Mouse (Mus musculus) heart, adult 18-20 months (tissue): ENCODE measurements around the gene Pinlyp. TPM values are rescaled to one million over a fixed set of nuclear protein-coding genes. Genes with fewer than 3 reads are reported as not detected.

Experiments used
- DNase-seq, 2 experiments: peaks; one replicate each; pipeline ENCODE4 v3.0.0; 2021 to 2022; ENCODE audit warnings: mixed read lengths in 1 of 2
- long read RNA-seq, 2 experiments: library from polyadenylated mRNA; stranded (forward); transcript quantifications; one replicate each; pipeline ENCODE4 v2.0.0; 2021
- total RNA-seq, 2 experiments: library from RNA; stranded (reverse); gene quantifications; 2 replicates each; pipeline ENCODE4 v1.2.3; 2021

The Pinlyp gene
- not detected for total RNA-seq
- long read RNA-seq, experiment 1 = 0 reads
- long read RNA-seq, experiment 2 = 0 reads

DNA sequence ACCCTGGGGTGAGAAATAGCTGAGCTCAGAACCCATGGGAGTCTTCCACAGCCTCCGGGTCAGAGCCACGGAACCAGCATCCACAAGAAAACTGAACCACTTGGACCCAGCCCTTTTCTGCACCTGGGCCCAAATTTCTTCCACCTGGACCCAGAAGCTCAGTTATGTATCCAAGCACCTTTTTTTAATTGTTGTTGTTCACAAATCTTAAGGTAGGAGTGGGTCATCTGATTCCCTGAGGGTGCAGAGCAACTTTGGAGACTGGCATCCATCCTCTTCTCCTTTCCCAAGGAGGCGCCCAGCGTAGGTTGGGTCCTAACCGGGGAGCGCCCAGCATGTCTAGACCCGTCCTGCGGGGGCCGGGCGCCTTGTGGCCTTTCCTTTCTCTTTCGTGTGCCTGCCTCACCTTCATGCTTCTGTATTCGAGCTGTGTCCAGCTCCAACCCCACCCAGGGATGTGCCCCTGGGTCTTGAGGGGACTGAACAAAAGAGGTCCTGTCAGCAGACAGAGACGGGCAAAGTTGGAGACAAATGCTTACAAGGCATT is at the start of gene Pinlyp, which contains the start of gene Xrcc1:
Gene Pinlyp (minus strand): TSS at position 51 of the 547 bp plus-strand sequence.
Gene Xrcc1 (plus strand): TSS at position 222 of the 547 bp plus-strand sequence.
- peak in 1 of 2 experiments; percentile 19 for DNase-seq

GRCm38 (mm10) chr7:24595464-24595863 is 49.5 kb upstream of the Pinlyp start:
- no peak for DNase-seq

DNA sequence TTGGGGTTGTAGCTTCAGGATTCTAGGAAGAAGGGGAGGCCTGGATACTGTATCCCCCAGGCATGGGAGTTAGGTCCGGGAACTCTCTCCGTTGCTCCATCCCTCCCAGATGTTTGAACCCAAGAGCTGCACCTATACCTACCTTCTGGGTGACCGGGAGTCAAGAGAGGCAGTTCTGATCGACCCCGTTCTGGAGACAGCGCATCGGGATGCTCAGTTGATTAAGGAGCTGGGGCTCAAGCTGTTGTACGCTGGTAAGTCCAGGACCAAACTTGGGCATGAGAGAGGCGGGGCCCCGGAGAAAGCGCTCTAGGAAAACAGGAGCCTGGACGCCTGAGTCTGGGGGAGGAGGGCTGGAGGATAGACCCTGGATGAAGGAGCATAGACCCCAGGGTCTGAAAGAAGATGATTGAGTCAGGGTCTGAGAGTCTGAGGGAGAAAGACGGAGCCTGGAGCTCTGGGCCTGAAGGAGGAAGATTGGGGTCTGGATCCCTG is 48.4 kb upstream of the Pinlyp start:
- DNase-seq = no peak

- peak; percentile 86 to 87 for DNase-seq
Observed at GRCm38 (mm10) chr7:24593621-24594308, 47.8 kb upstream of the Pinlyp start.

DNA sequence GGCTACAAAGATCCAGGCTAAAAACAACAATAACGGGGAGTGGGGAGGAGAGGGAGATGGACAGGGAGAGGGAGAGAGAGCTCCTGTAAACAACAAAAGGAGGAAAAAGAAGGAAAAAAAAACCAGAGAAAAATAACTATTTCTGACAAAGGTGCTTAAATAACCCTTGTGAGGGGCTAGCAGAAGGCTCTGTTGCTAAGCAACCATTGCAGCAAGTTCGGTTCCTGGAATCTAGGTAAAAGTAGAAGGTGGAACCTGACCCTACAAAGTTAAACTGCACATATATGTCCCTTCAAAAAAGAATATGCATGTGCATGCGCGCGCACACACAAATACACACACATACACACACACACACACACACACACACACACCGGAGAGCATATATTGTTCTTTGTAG is 46.9 kb upstream of the Pinlyp start:
- no peak for DNase-seq

DNA sequence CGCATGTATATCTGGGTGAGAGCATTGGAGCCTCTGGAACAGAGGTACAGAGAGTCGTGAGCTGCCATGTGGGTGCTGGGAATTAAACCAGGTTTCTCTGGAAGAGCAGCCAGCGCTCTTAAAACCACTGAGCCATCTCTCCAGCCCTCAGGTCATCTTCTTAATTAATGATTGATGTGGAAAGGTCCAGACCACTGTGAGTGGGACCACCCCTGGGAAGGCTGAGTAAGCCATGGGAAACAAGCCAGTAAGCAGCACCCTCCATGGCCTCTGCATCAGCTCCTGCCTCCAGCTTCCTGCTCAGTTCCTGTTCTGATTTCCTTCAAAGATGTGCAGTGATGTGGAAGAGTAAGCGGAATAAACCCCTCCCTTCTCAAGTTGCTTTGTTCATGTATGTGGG is 46.2 kb upstream of the Pinlyp start:
- DNase-seq = no peak

DNA sequence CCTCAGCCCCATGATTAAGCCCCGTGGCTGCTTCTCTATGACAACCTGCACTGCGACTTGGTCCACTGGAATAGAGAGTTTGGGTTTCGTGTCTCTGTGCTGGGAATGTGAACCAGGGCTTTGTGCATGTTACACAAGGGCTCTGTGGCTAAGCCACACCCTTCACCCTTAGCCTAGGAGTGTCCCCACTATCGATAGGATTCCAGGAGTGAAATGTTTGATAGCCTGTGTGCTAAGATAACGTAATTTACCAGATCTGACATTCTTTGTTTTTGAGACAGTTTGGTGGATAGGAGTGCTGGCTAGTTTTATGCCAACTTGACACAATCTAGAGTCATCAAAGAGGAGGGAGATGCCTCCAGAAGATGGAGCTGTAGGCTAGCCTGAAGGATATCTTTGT is 45.8 kb upstream of the Pinlyp start:
- no peak for DNase-seq

DNA sequence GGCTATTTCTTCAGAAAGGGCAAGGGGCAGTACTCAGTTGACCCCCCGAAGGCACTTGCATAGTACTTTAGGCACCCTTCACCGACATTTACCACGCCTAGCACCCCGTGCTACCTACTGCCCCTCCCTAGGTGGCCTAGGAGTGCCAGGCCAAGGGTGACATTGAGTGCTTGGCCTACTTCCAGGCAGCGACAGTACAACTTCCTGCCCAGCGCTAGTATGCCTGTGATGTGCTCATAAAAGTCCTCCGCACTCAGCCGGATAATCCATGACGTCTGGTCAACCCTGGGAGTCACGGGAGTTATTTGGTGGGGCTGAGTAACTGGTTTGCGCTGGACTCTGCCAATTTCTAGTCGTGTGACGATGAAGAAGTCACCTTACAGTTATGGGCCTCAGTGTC is 42.4 kb upstream of the Pinlyp start:
- DNase-seq = peak; percentile 56 to 66

DNA sequence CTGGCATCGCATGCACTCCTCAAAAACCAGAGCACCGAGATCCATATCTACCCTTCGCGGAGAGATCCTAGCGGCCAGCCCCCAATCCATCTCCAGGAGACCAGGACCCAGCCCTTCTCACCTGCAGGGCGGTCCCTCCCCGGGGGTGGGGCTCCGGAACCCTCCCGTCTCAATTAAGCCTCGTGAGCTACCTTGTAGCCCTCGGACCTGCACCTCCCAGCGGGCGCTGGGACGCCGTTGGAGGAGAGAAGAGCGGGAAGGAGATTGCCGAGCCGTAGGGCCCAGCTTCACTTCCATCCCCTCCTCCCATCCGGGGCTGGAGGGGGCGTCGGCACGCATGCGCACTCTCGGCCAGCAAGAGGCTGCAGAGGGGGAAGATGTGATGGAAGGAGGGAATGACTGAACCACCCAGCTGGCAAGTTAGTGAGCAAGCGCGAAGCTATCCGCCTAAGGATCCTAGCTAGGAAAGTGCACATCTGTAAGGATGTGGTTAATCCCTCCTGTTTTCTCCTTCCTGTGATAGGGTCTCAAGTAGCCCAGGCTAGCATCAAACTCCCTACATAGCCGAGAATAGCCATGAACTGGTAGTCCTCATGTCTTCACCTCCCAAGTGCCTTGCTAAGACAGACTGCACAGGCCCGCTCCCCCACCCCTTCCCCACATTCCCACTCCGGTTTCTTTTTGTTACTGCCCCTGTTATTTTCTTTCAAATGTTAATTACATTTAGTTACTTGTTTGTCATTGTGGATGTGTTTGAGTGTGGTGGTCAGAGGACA is 41.6 kb upstream of the Pinlyp start, which contains the start of the genes Ethe1 and Zfp575:
Gene Ethe1 (plus strand): TSS at position 214 of the 776 bp plus-strand sequence.
Gene Zfp575 (minus strand): TSS at position 312 of the 776 bp plus-strand sequence.
- DNase-seq = peak in 1 of 2 experiments; percentile 48

DNA sequence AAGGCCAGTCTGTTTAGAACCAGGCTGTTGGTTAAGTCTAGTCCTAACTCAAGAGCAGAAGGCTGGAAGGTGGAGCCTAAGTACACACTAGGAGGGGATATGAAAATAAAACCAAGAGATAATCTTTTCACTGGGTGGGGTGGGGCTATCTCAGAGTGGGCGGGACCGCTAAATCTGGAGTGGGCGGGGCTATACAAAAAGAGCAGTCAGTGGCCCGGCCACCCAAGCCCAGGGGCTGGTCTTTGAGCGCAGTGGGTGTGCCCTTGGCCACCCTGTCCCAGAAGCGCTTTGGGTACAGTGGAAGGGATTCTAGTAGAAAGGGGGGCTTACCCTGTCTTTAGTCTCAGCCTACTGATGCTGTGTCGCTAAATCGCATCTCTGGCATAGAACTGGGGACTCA is 40.9 kb upstream of the Pinlyp start:
- no peak for DNase-seq

DNA sequence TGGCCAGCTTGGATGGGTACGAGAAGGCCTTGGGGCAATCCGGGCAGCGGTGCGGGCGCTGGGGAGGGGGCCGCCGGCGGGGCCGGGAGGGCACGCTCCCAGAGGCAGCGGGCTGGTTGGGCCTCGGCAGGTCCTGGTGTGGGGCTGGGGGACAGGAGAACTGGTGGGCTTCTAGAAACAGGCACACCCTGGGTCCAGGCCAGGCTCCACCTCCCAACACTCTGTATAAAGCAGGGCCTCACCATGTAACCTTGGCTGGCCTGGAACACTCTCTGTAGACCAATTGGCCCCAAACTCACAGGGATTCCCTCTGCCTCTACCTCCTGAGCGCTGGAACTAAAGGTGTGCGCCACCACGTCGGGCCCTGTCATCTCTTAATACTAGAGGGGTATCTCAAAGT is 40.1 kb upstream of the Pinlyp start:
- no peak for DNase-seq

- DNase-seq = no peak
Observed at GRCm38 (mm10) chr7:24584876-24585275, 39.0 kb upstream of the Pinlyp start.

DNA sequence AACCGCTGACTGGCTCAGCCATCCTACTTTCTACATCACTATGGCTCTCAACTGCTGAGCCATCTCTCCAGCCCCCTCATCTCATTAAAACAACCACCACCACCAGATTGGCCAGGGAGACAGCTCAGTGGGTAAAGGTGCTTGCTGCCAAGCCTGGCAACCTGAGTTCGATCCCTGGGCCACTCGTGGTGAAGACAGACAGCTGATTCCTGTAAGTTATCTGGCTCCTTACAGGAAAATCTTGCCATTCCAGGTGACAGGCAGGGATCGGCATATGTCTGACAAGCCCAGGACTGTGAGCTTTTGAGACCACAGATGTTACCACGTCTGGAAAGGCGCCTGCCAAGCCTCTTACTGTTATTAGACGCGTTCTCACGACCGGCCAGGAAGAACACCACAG is 31.9 kb upstream of the Pinlyp start:
- DNase-seq = no peak

DNA sequence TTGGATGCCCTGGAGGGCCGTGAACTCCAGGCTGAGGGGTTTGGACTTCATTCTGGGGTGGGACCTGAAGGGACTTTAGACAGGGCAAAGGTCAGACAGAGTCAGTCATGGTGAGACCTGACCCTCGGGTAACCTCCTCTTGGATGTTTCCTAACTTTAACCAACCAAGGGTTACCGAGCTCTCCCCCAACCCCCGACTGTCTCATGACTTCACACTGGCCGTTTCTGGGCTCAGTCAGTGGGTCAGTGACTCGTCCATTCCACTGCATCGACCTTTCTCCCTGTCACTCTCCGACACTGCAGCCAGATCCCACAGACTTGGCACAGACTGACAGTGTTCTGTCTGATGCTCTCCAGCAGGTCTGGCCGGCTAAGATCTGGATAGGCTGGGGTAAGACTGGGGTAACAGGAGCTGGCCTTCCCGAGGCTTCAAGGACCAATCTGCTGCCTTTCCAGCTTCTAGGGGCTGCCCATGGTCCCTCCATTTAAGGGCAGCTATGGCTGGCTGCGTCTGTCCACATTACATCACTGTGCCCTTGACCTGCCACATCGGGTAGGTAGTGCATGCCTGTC is 28.4 kb upstream of the Pinlyp start:
- DNase-seq = no peak

GRCm38 (mm10) chr7:24572455-24572854 is 26.5 kb upstream of the Pinlyp start:
- DNase-seq = no peak

- no peak for DNase-seq
Observed at GRCm38 (mm10) chr7:24571071-24571470, 25.2 kb upstream of the Pinlyp start.

GRCm38 (mm10) chr7:24568512-24568911 is 22.6 kb upstream of the Pinlyp start:
- DNase-seq = no peak

GRCm38 (mm10) chr7:24566206-24566605 is 20.3 kb upstream of the Pinlyp start:
- no peak for DNase-seq

DNA sequence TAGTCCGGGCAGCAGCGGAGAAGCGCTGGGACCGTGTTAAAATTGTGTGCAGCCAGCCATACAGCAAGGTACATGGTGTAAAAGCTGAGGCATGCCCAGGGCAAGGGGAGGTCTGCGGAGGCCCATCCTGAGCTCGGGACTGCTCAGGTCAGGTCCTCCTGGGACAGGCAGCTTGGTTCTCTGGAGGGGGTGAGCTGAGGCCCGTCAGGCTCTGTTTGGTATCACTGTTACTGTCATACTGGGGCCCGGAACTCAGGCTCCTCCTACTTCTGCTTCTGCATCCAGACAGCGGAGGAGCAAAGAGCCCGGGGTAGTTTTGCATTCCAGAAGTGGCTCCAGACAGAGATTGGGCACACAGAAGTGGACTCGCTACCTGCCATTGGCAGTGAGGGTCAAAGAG is 19.7 kb upstream of the Pinlyp start:
- DNase-seq = no peak

- peak; percentile 58 to 74 for DNase-seq
Observed at GRCm38 (mm10) chr7:24564607-24565265, 18.8 kb upstream of the Pinlyp start.

DNA sequence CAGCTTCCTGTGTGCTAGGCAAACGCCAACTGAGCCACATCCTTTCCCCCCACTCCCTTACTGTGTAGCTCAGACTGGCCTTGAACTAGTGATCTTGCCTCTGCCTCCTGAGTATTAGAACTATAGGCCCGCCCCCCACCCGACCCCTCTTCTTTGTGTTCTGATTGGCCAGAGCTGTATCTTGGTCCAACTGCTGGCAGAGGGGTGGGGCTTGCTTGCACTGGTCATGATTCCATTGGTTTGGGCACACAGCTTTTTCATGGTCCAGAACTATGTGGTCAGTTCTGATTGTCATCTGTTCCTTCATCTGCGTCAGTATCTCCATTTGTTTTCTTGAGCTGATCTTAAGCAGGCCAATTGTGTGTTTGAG is 17.9 kb upstream of the Pinlyp start:
- DNase-seq = no peak
